Mouse (Mus musculus) megakaryocyte, embryonic 14.5 days (primary cell): Measurements from ENCODE around the gene Bbs10. TPM values are rescaled to one million over a fixed set of nuclear protein-coding genes. Genes with fewer than 3 reads are reported as not detected.

Experiments
- H3K27me3 ChIP-seq: replicated peaks from 2 replicates; pipeline ENCODE3; 2012; ENCODE audit warnings: inconsistent platforms
- H3K36me3 ChIP-seq: replicated peaks from 2 replicates; pipeline ENCODE3; 2012; ENCODE audit warnings: low read length, inconsistent platforms, mixed read lengths
- H3K4me1 ChIP-seq: 2 replicates; pipeline ENCODE4 v1.6.1; 2012; ENCODE audit warnings: inconsistent platforms
- H3K4me3 ChIP-seq: replicated peaks from 2 replicates; pipeline ENCODE3; 2012; ENCODE audit warnings: moderate library complexity, mild to moderate bottlenecking, inconsistent platforms
- H3K9me3 ChIP-seq: 2 replicates; pipeline ENCODE4 v1.6.1; 2012; ENCODE audit warnings: inconsistent platforms
- FLI1 ChIP-seq: IDR thresholded peaks from 2 replicates; pipeline ENCODE4 v1.6.1; 2012; ENCODE audit warnings: low read length, inconsistent platforms, mixed read lengths
- GATA1 ChIP-seq: IDR thresholded peaks from 3 replicates; pipeline ENCODE4 v1.6.1; 2012; ENCODE audit warnings: mixed read lengths, low read length, inconsistent platforms, borderline replicate concordance
- polyA plus RNA-seq: library from polyadenylated mRNA; stranded (reverse); fragments of >175 nt; gene quantifications from 2 replicates; pipeline ENCODE4 v1.2.3, GENCODE M21; 2012; ENCODE audit warnings: low replicate concordance; ENCODE audit not compliant: insufficient read depth

Gene Bbs10
- polyA plus RNA-seq, 1 experiment, result 0.97 TPM

DNA sequence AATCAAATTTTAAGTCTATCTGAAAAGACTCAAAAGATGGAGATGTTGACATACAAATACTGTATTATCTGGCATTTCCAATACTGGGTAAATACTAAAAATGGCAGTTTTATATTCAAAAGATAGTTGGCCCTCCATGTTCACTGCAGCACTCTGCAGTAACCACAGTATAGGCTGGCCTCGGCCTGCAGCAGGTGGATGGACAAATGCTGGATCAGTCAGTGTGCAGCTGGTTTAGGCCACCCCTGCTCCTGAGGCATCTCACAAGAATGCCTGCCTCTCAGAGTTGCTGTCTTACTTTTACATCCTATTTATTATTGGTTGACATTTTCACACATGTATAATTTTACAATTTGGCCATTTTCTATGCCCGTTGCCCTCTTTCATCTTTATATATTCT lies 22.7 kb upstream of the Bbs10 start:
- peaks cover 93% of the 10 kb centered on the region for H3K36me3 ChIP-seq
- peaks cover 11% of the 10 kb centered on the region; the same call in 1 of the 2 replicates for H3K4me1 ChIP-seq
- no peak for TF ChIP-seq FLI1
- no peak for TF ChIP-seq GATA1
- no peak overlapping the region for H3K4me3 ChIP-seq
- no peaks in the 10 kb centered on the region for H3K9me3 ChIP-seq
- H3K27me3 ChIP-seq, result no peaks in the 10 kb centered on the region

- no peaks in the 10 kb centered on the region for H3K27me3 ChIP-seq
- H3K4me3 ChIP-seq, result peak overlapping the region; percentile 96
- no peaks in the 10 kb centered on the region for H3K9me3 ChIP-seq
- TF ChIP-seq FLI1, result no peak
- no peak for TF ChIP-seq GATA1
- peaks cover 38% of the 10 kb centered on the region for H3K36me3 ChIP-seq
- peaks cover 29% of the 10 kb centered on the region for H3K4me1 ChIP-seq
Observed at GRCm38 (mm10) chr10:111297631-111298030, 848 bp upstream of the Bbs10 start.

- H3K4me1 ChIP-seq, result peaks cover 29% of the 10 kb centered on the region
- TF ChIP-seq FLI1 (no peak), GATA1 (no peak)
- no peaks in the 10 kb centered on the region for H3K27me3 ChIP-seq
- peak overlapping the region; percentile 96 for H3K4me3 ChIP-seq
- peaks cover 19% of the 10 kb centered on the region for H3K36me3 ChIP-seq
- H3K9me3 ChIP-seq, result peaks cover 3% of the 10 kb centered on the region; the same call in 1 of the 2 replicates
Observed at GRCm38 (mm10) chr10:111299591-111299990, 1.1 kb downstream of the Bbs10 start.

DNA sequence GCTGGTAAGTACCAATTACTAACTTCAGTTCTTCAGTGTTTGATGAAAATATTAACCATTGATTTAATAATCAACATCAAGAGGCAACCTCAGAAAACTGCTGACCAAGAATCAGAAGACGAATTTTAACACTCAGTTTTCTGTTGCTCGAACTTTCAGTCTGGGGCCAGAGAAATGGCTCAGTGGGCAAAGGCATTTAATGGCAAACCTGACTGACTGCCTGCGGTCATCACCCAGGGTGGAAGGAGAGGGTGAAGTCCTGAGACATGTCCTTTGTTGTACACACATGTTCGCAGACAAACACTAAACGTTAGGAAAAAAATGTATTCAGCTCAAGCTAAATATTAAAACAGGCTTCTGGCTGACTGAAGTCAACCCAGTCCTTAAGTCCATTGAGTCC lies 2.6 kb downstream of the Bbs10 start:
- H3K4me3 ChIP-seq, result no peak overlapping the region
- TF ChIP-seq FLI1, result no peak
- TF ChIP-seq GATA1, result no peak
- H3K4me1 ChIP-seq, result peaks cover 29% of the 10 kb centered on the region
- no peaks in the 10 kb centered on the region for H3K27me3 ChIP-seq
- H3K36me3 ChIP-seq, result peaks cover 15% of the 10 kb centered on the region
- H3K9me3 ChIP-seq, result peaks cover 3% of the 10 kb centered on the region; the same call in 1 of the 2 replicates

DNA sequence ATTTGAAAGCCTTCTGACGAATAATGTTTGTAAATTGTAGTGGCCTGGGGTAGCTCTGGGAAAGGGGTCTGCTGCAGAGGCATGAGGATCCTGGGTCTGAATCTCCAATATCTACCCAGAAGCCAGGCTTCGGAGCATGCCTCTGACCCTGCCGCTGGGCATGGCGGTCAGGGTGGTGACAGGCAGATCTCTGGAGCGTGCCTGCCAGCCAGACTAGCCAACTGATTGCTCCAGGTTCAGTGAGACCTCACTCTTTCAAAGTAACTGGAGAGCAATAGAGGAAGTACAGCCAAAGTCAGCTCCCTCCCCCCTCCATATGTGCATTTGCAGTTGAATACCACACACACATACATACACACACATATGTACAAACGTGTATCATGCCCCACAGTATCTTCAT lies 4.0 kb downstream of the Bbs10 start:
- Histone ChIP-seq H3K27me3 (no peaks in the 10 kb centered on the region), H3K4me1 (peaks cover 27% of the 10 kb centered on the region), H3K9me3 (peaks cover 3% of the 10 kb centered on the region; the same call in 1 of the 2 replicates), H3K4me3 (no peak overlapping the region), H3K36me3 (peaks cover 15% of the 10 kb centered on the region)
- TF ChIP-seq FLI1 (no peak), GATA1 (no peak)

GRCm38 (mm10) chr10:111308850-111309501 lies 10.5 kb downstream of the Bbs10 start:
- H3K4me3 ChIP-seq, result no peak overlapping the region
- TF ChIP-seq FLI1 (no peak), GATA1 (no peak)

GRCm38 (mm10) chr10:111313282-111313681 lies 14.8 kb downstream of the Bbs10 start:
- no peak for TF ChIP-seq GATA1
- H3K36me3 ChIP-seq, result no peaks in the 10 kb centered on the region
- H3K4me1 ChIP-seq, result peaks cover 4% of the 10 kb centered on the region; the same call in 1 of the 2 replicates
- peaks cover 18% of the 10 kb centered on the region for H3K9me3 ChIP-seq
- H3K4me3 ChIP-seq, result no peak overlapping the region
- peaks cover 24% of the 10 kb centered on the region for H3K27me3 ChIP-seq

More at GRCm38 (mm10) chr10:111308850-111309501, 10.5 kb downstream of the Bbs10 start:
- Histone ChIP-seq H3K36me3 (no peaks in the 10 kb centered on the region), H3K27me3 (peaks cover 12% of the 10 kb centered on the region), H3K4me1 (peaks cover 4% of the 10 kb centered on the region), H3K9me3 (peaks cover 17% of the 10 kb centered on the region)

DNA sequence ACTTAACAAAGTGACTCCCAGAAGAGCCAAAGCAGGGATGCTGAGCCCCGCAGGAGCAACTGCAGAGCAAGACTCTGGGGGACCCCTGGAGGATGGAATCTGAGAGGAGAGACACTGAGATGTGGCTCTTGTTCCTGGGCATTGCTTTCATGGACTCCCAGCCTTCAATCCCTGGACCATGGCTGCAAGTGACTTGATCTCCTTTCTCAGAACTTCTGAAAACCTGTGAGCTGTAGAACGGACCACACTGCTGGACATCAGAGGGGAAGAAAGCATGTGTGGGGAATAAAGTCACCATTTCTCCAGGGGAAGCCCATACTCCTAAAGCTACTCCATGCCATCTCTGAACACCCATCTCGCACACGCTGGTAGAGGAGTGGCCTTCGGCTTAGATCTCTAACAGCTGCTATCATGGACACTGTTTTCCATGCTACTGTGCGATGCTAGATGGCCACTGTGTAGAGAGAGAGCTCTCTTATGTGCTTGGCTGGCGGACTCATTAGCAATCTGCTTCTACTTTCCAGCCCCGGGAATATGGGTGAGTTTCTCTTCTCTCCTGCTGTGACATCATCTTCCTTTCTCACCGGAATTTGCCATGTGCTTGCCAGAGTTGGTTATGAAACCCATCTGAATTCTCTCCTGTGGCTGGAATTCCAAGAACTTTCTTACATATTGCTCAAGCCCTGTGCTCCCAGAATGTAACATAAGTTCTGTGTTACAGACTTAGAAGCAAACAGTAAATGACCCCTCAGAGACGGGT lies 16.3 kb downstream of the Bbs10 start:
- no peak overlapping the region for H3K4me3 ChIP-seq
- no peaks in the 10 kb centered on the region for H3K36me3 ChIP-seq
- H3K27me3 ChIP-seq, result peaks cover 24% of the 10 kb centered on the region
- H3K9me3 ChIP-seq, result peaks cover 14% of the 10 kb centered on the region
- peaks cover 4% of the 10 kb centered on the region; the same call in 1 of the 2 replicates for H3K4me1 ChIP-seq
- TF ChIP-seq FLI1 (no peak), GATA1 (no peak)

- Histone ChIP-seq H3K4me3 (no peak overlapping the region), H3K27me3 (peaks cover 24% of the 10 kb centered on the region), H3K4me1 (peaks cover 7% of the 10 kb centered on the region), H3K9me3 (peaks cover 20% of the 10 kb centered on the region), H3K36me3 (peaks cover 2% of the 10 kb centered on the region)
- TF ChIP-seq FLI1 (no peak), GATA1 (no peak)
Observed at GRCm38 (mm10) chr10:111315940-111316339, 17.5 kb downstream of the Bbs10 start.

DNA sequence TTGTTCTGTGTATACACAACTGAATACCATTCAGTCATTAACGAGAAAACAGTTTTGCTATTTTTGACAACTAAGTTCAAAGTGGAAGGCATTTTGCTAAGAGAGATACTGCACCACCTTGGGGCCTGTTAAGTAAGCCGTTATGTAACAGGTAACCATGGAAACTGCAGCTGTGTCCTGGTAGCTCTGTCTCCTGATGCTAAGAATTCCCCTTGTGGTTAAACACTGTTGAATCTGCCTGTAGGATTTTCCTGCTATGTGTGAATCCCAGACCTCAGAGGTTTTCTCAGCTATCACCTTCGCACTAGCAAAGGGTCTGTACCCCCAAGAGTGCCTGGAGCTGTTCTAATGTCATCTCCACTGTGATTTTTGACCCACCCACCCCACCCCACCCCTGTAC lies 19.5 kb downstream of the Bbs10 start:
- peaks cover 4% of the 10 kb centered on the region for H3K4me1 ChIP-seq
- no peak overlapping the region for H3K4me3 ChIP-seq
- TF ChIP-seq FLI1 (no peak), GATA1 (no peak)
- H3K36me3 ChIP-seq, result peaks cover 2% of the 10 kb centered on the region
- H3K9me3 ChIP-seq, result peaks cover 25% of the 10 kb centered on the region
- H3K27me3 ChIP-seq, result peaks cover 21% of the 10 kb centered on the region
